Mouse (Mus musculus): ENCODE measurements at regions not wholly inside any gene's neighbourhood (a gene's known extent, or its start where the extent isn't known, plus 50 kb on each side); places are given as distances from the start of the nearest gene placed in this dataset.

- Histone ChIP-seq H3K9me3 (no peaks in the 10 kb centered on the region), H3K4me3 (no peak overlapping the region), H3K9ac (no peak overlapping the region), H3K4me1 (0 out of 2 replicates have a peak, but pooled peaks cover 5% of the 10 kb centered on the region), H3K27me3 (no peaks in the 10 kb centered on the region), H3K4me2 (no peak overlapping the region), H3K36me3 (no peaks in the 10 kb centered on the region), H3K27ac (no peak overlapping the region)
- no peak for ATAC-seq (ENCODE audit: borderline replicate concordance, extremely low read depth, low FRiP score, low TSS enrichment)
- WGBS: 24% methylated on average over 2 of the region's 2 CpGs
Measured at GRCm38 (mm10) chr7:49704635-49705034, 54.3 kb upstream of the Htatip2 start.

GRCm38 (mm10) chr7:49700734-49701133 is 58.2 kb upstream of the Htatip2 start:
- Histone ChIP-seq H3K4me3 (no peak overlapping the region), H3K9ac (no peak overlapping the region), H3K9me3 (no peaks in the 10 kb centered on the region), H3K27ac (no peak overlapping the region), H3K36me3 (no peaks in the 10 kb centered on the region), H3K27me3 (no peaks in the 10 kb centered on the region), H3K4me2 (no peak overlapping the region), H3K4me1 (0 out of 2 replicates have a peak, but pooled peaks cover 5% of the 10 kb centered on the region)
- WGBS: 29% methylated on average over 8 of the region's 8 CpGs
- no peak for ATAC-seq (ENCODE audit: borderline replicate concordance, extremely low read depth, low FRiP score, low TSS enrichment)

DNA sequence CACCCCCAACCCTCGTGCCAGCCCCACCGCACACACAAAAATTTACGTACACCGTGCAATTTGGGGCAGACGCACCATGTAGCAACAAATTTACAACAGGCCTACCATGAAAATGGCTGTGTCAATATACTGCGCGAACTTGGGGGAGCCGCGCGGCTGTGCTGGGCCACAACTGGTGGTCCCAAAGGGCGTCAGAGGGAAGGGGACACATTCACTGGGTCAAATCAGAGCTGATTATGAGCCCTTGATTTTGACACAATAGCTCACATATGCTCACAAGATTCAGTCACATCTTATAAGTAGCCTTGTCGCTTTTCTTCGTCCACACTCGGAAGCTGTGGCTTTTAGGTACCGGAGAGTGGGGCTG is 58.9 kb upstream of the Htatip2 start:
- 0 out of 2 replicates have a peak, but pooled peaks cover 5% of the 10 kb centered on the region for H3K4me1 ChIP-seq
- no peak for ATAC-seq (ENCODE audit: borderline replicate concordance, extremely low read depth, low FRiP score, low TSS enrichment)
- H3K9me3 ChIP-seq: no peaks in the 10 kb centered on the region
- no peak overlapping the region for H3K4me3 ChIP-seq
- H3K27me3 ChIP-seq: no peaks in the 10 kb centered on the region
- no peak overlapping the region for H3K9ac ChIP-seq
- H3K4me2 ChIP-seq: no peak overlapping the region
- H3K27ac ChIP-seq: no peak overlapping the region
- WGBS: 92% methylated on average over 15 of the region's 15 CpGs
- no peaks in the 10 kb centered on the region for H3K36me3 ChIP-seq

DNA sequence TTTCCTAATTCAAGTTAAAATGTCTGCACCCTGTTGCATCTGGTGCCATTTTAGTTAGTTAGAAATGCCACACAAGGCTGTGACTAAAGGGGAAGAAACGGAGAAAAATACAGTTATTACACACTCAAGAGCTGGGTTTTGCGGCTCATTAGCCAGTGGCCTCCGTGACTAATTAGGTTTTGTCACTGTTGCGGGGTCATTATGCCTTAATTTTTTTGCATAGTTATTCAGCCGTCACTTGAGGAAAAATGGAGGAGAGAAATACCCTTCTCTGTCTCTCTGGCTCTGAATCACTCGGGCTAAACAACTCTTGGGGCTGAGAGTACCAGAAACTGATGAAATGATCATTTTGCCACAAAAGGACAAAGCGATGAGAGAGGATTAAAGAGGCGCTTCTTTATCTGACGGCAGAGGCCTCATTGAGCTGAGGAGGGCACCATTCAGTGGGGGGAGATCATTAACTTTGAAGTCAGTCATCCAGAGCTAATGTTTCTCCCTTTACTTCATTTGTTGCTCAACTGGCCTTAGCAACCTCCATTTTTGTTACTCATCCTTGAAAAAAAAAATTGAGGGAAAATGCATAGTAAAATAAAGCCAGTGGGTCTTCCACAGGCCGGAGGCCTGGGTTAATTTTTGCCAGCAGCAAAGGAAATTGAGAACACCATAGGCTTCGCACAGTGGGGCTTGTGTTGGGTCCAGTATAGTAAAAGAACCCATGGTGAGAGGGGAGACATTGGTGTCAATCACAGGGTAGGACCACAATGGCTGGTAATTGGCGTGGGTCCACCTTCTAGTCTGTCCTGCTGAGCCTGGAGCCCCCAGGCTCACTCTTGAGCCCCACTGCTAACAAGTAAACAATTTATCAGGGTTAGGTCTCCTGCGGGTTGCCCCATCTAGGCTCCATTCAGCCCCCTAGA is 59.5 kb upstream of the Htatip2 start:
- Histone ChIP-seq H3K27me3 (no peaks in the 10 kb centered on the region), H3K27ac (no peak overlapping the region)
- 86% methylated on average over 13 of the region's 13 CpGs for WGBS

DNA sequence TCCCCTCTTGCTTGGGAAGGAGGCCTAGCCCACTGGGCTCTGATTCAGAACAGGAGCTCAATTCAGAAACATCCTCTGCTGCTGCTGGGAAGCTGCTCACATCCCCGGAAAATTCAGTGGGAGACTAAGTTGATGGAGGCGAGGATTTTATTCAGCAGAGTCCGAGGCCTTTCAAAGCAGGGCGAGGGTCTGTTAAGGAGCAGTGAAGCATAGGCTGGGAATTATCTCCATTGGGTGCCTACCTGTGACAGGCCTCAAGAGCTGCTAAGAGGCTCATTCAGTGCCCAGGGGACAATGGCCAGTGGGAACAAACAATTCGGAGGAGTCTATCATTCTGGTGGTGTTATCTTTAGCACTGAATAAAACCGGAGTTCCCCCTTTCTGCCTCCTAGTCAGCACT is 59.6 kb upstream of the Dbx1 start:
- Histone ChIP-seq H3K9me3 (no peaks in the 10 kb centered on the region), H3K27me3 (no peaks in the 10 kb centered on the region), H3K36me3 (no peaks in the 10 kb centered on the region), H3K4me3 (no peak overlapping the region), H3K27ac (no peak overlapping the region), H3K4me2 (no peak overlapping the region), H3K4me1 (0 out of 2 replicates have a peak, but pooled peaks cover 5% of the 10 kb centered on the region), H3K9ac (no peak overlapping the region)
- WGBS: 50% methylated on average over 6 of the region's 6 CpGs
- ATAC-seq (ENCODE audit: borderline replicate concordance, extremely low read depth, low FRiP score, low TSS enrichment): no peak

More for the DNA sequence above, 59.5 kb upstream of the Htatip2 start:
- Histone ChIP-seq H3K36me3 (no peaks in the 10 kb centered on the region), H3K9me3 (no peaks in the 10 kb centered on the region), H3K4me3 (no peak overlapping the region), H3K9ac (no peak overlapping the region), H3K4me1 (0 out of 2 replicates have a peak, but pooled peaks cover 5% of the 10 kb centered on the region), H3K4me2 (no peak overlapping the region)
- ATAC-seq (ENCODE audit: borderline replicate concordance, extremely low read depth, low FRiP score, low TSS enrichment): no peak

DNA sequence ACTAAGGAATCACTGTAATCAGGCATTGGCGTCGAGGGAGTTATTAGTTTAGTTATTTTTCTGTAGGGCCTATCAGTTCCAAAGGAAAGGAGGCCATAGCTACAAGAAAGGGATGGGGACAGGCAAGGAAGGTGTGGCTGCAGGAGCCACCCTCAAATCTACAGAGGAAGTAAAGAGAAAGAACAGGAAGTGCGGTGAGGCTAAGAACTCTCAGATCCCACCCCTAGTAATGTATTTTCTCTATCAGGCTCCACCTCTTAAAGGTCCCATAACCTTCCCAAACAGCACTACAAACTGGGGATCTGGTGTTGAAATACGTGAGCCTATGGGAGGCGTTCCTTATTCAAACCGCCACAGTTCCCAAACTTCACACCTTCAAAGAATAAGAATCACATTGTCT is 52.9 kb upstream of the Dbx1 start:
- H3K9ac ChIP-seq: no peak overlapping the region
- no peak overlapping the region for H3K4me2 ChIP-seq
- no peaks in the 10 kb centered on the region for H3K9me3 ChIP-seq
- peaks cover 19% of the 10 kb centered on the region; the same call in 1 of the 2 replicates for H3K4me1 ChIP-seq
- peaks cover 31% of the 10 kb centered on the region for H3K27me3 ChIP-seq
- ATAC-seq (ENCODE audit: borderline replicate concordance, extremely low read depth, low FRiP score, low TSS enrichment): no peak
- 44% methylated on average over 6 of the region's 6 CpGs for WGBS
- no peak overlapping the region for H3K4me3 ChIP-seq
- no peaks in the 10 kb centered on the region for H3K36me3 ChIP-seq
- no peak overlapping the region for H3K27ac ChIP-seq

DNA sequence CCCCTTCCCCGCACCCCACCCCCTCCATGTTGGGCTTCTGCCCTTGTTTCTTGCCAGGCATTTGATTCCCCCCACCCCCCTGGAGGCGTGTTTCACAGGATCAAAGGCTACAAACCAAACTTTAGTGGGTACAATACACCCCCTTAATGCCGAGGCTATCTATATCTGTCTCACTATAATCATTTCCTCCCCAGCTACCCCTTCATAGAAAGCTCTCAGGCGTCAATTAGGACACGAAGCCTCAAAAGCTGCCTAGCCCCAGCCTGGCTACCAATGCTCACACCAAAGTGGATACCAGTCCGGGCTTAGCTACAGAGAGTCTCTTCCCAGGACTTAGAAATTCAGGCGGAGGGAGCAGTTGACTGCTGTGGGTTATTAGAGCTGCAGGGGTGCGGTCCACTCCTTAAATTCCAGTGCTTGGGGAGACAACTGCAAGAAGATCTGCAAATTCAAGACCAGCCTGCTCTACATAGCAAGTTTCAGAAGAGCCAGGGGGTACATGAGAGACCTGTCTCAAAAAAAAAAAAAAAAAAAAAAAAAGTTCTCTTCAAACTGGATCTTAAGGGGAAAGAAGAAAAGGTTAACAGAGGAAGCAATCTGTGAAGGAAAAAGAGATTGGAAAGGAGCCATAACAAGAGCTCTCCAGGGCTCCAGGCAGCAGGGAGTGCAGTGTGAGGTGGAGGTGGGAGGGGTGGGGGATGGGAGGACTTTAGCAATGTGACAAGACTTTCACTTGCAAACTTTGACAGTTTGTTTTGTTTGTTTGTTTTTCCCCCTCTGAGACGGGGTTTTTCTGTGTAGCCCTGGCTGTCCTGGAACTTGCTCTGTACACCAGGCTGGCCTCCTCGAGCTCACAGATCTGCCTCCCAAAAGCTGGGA is 52.1 kb upstream of the Dbx1 start:
- Histone ChIP-seq H3K27me3 (peaks cover 39% of the 10 kb centered on the region), H3K4me3 (no peak overlapping the region), H3K4me2 (peak overlapping the region; percentile 38), H3K9ac (no peak overlapping the region), H3K36me3 (no peaks in the 10 kb centered on the region), H3K4me1 (peaks cover 19% of the 10 kb centered on the region; the same call in 1 of the 2 replicates), H3K9me3 (no peaks in the 10 kb centered on the region), H3K27ac (no peak overlapping the region)
- WGBS: 6% methylated on average over 10 of the region's 10 CpGs
- ATAC-seq (ENCODE audit: borderline replicate concordance, extremely low read depth, low FRiP score, low TSS enrichment): no peak

DNA sequence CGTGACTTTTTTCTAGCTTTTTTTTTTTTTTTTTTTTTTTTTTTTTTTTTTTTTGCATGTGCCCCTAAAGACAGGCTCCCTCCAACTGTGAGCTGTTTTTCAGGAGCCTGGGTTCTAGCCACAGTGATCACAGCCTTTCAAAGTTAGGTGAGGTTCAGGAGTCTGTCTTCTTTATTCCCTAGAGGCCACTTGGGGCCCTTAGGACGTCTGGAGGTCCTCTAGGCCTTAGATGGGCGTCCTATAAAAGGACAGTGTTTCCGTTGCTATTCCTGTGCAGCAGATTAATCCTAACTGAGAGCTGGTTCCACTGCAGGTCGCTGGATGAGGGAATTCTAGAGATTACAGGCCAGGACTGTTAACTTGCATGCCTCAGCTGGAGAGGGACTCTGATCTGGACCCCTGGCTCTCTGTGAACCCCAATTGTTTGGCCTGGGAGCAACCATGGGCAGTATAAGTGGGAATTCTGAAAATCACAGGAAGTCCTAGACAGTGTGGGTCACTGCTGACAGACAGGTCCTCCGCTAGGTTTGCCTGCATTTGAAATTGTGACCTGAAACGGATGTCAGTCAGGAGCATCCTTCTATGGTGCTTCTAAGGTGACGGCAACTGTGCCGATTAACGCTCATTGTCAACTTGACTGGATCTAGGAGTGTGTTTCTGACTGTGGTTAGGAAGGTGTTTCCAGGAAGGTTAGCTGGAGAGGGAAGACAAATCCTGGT is 51.2 kb upstream of the Dbx1 start:
- Histone ChIP-seq H3K9ac (no peak overlapping the region), H3K36me3 (no peaks in the 10 kb centered on the region), H3K27ac (no peak overlapping the region), H3K4me3 (no peak overlapping the region), H3K4me2 (peak overlapping the region; percentile 38), H3K27me3 (peaks cover 45% of the 10 kb centered on the region), H3K4me1 (peaks cover 19% of the 10 kb centered on the region; the same call in 1 of the 2 replicates), H3K9me3 (no peaks in the 10 kb centered on the region)
- no peak for ATAC-seq (ENCODE audit: borderline replicate concordance, extremely low read depth, low FRiP score, low TSS enrichment)
- 24% methylated on average over 10 of the region's 10 CpGs for WGBS

GRCm38 (mm10) chr7:49686992-49687391 is 50.3 kb upstream of the Dbx1 start:
- Histone ChIP-seq H3K4me3 (no peak overlapping the region), H3K36me3 (no peaks in the 10 kb centered on the region), H3K27me3 (peaks cover 52% of the 10 kb centered on the region), H3K27ac (no peak overlapping the region), H3K4me1 (peaks cover 19% of the 10 kb centered on the region; the same call in 1 of the 2 replicates), H3K9ac (no peak overlapping the region), H3K9me3 (no peaks in the 10 kb centered on the region), H3K4me2 (no peak overlapping the region)
- ATAC-seq (ENCODE audit: borderline replicate concordance, extremely low read depth, low FRiP score, low TSS enrichment): no peak
- WGBS: 18% methylated on average over 11 of the region's 11 CpGs
